Mouse (Mus musculus) lung, embryonic 16.5 days (tissue): ENCODE measurements at regions not wholly inside any gene's neighbourhood (a gene's known extent, or its start where the extent isn't known, plus 50 kb on each side); places are given as distances from the start of the nearest gene placed in this dataset.

Experiments used
- ATAC-seq: fragments of 200-750 bp; cut with Nextera tagmentation; 2 replicates; pipeline ENCODE4 v1.8.0; 2017; ENCODE audit warnings: low read depth, mild to moderate bottlenecking, moderate library complexity
- H3K27ac ChIP-seq: fragments of 300-500 bp; sonication (generic); 2 replicates; pipeline ENCODE4 v1.5.1; 2014; ENCODE audit warnings: mild to moderate bottlenecking, control low read depth, low read length
- H3K27me3 ChIP-seq: fragments of 300-500 bp; sonication (generic); 2 replicates; pipeline ENCODE4 v1.6.1; 2014; ENCODE audit warnings: low read depth, low read length, mixed read lengths; ENCODE audit not compliant: control insufficient read depth, insufficient read depth
- H3K36me3 ChIP-seq: fragments of 300-500 bp; sonication (generic); 2 replicates; pipeline ENCODE4 v1.6.1; 2014; ENCODE audit warnings: low read length; ENCODE audit not compliant: control insufficient read depth, insufficient read depth
- H3K4me1 ChIP-seq: fragments of 300-500 bp; sonication (generic); replicated peaks from 2 replicates; pipeline ENCODE4 v1.6.1; 2014; ENCODE audit warnings: low read length, mixed read lengths; ENCODE audit not compliant: control insufficient read depth, insufficient read depth
- H3K4me2 ChIP-seq: fragments of 300-500 bp; sonication (generic); 2 replicates; pipeline ENCODE4 v1.6.1; 2014; ENCODE audit warnings: low read depth, low read length, control low read depth
- H3K4me3 ChIP-seq: fragments of 300-500 bp; sonication (generic); 2 replicates; pipeline ENCODE4 v1.5.1; 2014; ENCODE audit warnings: mild to moderate bottlenecking, low read length, control low read depth
- H3K9ac ChIP-seq: fragments of 300-500 bp; sonication (generic); 2 replicates; pipeline ENCODE4 v1.6.1; 2014; ENCODE audit warnings: low read length, control low read depth
- H3K9me3 ChIP-seq: fragments of 300-500 bp; sonication (generic); 2 replicates; pipeline ENCODE4 v1.6.1; 2016; ENCODE audit warnings: low read length; ENCODE audit not compliant: control insufficient read depth
- WGBS: fragments of 180-500 bp; shearing (Covaris S2); extraction: QIAGEN DNeasy Blood & Tissue Kit; methylation state at CpG from one replicate; pipeline ENCODE4 v1.1.7; 2014; 5-methylcytosine and 5-hydroxymethylcytosine counted together

GRCm38 (mm10) chr12:35429473-35429872 lies 105.4 kb downstream of the Ahr start:
- no peaks in the 10 kb centered on the region for H3K9me3 ChIP-seq
- H3K4me1 ChIP-seq = no peaks in the 10 kb centered on the region
- H3K4me3 ChIP-seq = no peak overlapping the region
- 92% methylated on average over 1 of the region's 1 CpGs for WGBS
- H3K27me3 ChIP-seq = no peaks in the 10 kb centered on the region
- H3K9ac ChIP-seq = no peak overlapping the region
- no peak overlapping the region for H3K4me2 ChIP-seq
- ATAC-seq = no peak
- no peak overlapping the region for H3K27ac ChIP-seq
- H3K36me3 ChIP-seq = no peaks in the 10 kb centered on the region

- Histone ChIP-seq H3K4me3 (no peak overlapping the region), H3K4me2 (no peak overlapping the region), H3K4me1 (no peaks in the 10 kb centered on the region), H3K27ac (no peak overlapping the region), H3K27me3 (no peaks in the 10 kb centered on the region), H3K9me3 (no peaks in the 10 kb centered on the region), H3K9ac (no peak overlapping the region), H3K36me3 (no peaks in the 10 kb centered on the region)
- ATAC-seq = no peak
- WGBS = 85% methylated on average over 2 of the region's 2 CpGs
Measured at GRCm38 (mm10) chr12:35419206-35419605, 115.6 kb downstream of the Ahr start.

GRCm38 (mm10) chr12:35417943-35418342 lies 116.9 kb downstream of the Ahr start:
- Histone ChIP-seq H3K36me3 (no peaks in the 10 kb centered on the region), H3K27me3 (no peaks in the 10 kb centered on the region), H3K4me2 (no peak overlapping the region), H3K27ac (no peak overlapping the region), H3K4me3 (no peak overlapping the region), H3K9me3 (no peaks in the 10 kb centered on the region), H3K4me1 (no peaks in the 10 kb centered on the region), H3K9ac (no peak overlapping the region)
- WGBS = 60% methylated on average over 4 of the region's 4 CpGs
- no peak for ATAC-seq

- 46% methylated on average over 5 of the region's 5 CpGs for WGBS
- no peak for ATAC-seq
- no peaks in the 10 kb centered on the region for H3K36me3 ChIP-seq
- no peak overlapping the region for H3K27ac ChIP-seq
- H3K4me1 ChIP-seq = no peaks in the 10 kb centered on the region
- H3K9me3 ChIP-seq = no peaks in the 10 kb centered on the region
- no peaks in the 10 kb centered on the region for H3K27me3 ChIP-seq
- H3K4me3 ChIP-seq = no peak overlapping the region
- H3K4me2 ChIP-seq = no peak overlapping the region
- H3K9ac ChIP-seq = no peak overlapping the region
Measured at GRCm38 (mm10) chr12:35416583-35416982, 118.3 kb downstream of the Ahr start.

- no peak overlapping the region for H3K9ac ChIP-seq
- WGBS = 67% methylated on average over 3 of the region's 3 CpGs
- H3K9me3 ChIP-seq = no peaks in the 10 kb centered on the region
- no peak overlapping the region for H3K27ac ChIP-seq
- no peaks in the 10 kb centered on the region for H3K4me1 ChIP-seq
- H3K36me3 ChIP-seq = no peaks in the 10 kb centered on the region
- no peak for ATAC-seq
- H3K27me3 ChIP-seq = no peaks in the 10 kb centered on the region
- no peak overlapping the region for H3K4me3 ChIP-seq
- no peak overlapping the region for H3K4me2 ChIP-seq
Measured at GRCm38 (mm10) chr12:35412715-35413114, 122.1 kb downstream of the Ahr start.

- ATAC-seq = no peak
- Histone ChIP-seq H3K9me3 (no peaks in the 10 kb centered on the region), H3K27me3 (no peaks in the 10 kb centered on the region), H3K36me3 (no peaks in the 10 kb centered on the region), H3K9ac (no peak overlapping the region), H3K4me2 (no peak overlapping the region), H3K27ac (no peak overlapping the region), H3K4me1 (no peaks in the 10 kb centered on the region), H3K4me3 (no peak overlapping the region)
- 55% methylated on average over 3 of the region's 3 CpGs for WGBS
Measured at GRCm38 (mm10) chr12:35408461-35408860, 126.4 kb downstream of the Ahr start.

GRCm38 (mm10) chr12:35408044-35408443 lies 126.8 kb downstream of the Ahr start:
- Histone ChIP-seq H3K36me3 (no peaks in the 10 kb centered on the region), H3K9me3 (no peaks in the 10 kb centered on the region), H3K4me3 (no peak overlapping the region), H3K27me3 (no peaks in the 10 kb centered on the region), H3K27ac (no peak overlapping the region), H3K9ac (no peak overlapping the region), H3K4me2 (no peak overlapping the region), H3K4me1 (no peaks in the 10 kb centered on the region)
- no peak for ATAC-seq
- WGBS = 78% methylated on average over 3 of the region's 3 CpGs

- ATAC-seq = no peak
- Histone ChIP-seq H3K27ac (no peak overlapping the region), H3K36me3 (no peaks in the 10 kb centered on the region), H3K9me3 (no peaks in the 10 kb centered on the region), H3K4me2 (no peak overlapping the region), H3K9ac (no peak overlapping the region), H3K4me3 (no peak overlapping the region), H3K4me1 (no peaks in the 10 kb centered on the region), H3K27me3 (no peaks in the 10 kb centered on the region)
- WGBS = 48% methylated on average over 2 of the region's 2 CpGs
Measured at GRCm38 (mm10) chr12:35401853-35402252, 133.0 kb downstream of the Ahr start.

- Histone ChIP-seq H3K4me2 (no peak overlapping the region), H3K9ac (no peak overlapping the region), H3K36me3 (no peaks in the 10 kb centered on the region), H3K4me3 (no peak overlapping the region), H3K4me1 (no peaks in the 10 kb centered on the region), H3K27me3 (no peaks in the 10 kb centered on the region), H3K27ac (no peak overlapping the region), H3K9me3 (no peaks in the 10 kb centered on the region)
- WGBS = 83% methylated on average over 2 of the region's 2 CpGs
- ATAC-seq = no peak
Measured at GRCm38 (mm10) chr12:35401219-35401618, 133.6 kb downstream of the Ahr start.

GRCm38 (mm10) chr12:35395211-35395610 lies 139.6 kb downstream of the Ahr start:
- Histone ChIP-seq H3K4me2 (no peak overlapping the region), H3K27me3 (no peaks in the 10 kb centered on the region), H3K4me3 (no peak overlapping the region), H3K9me3 (no peaks in the 10 kb centered on the region), H3K9ac (no peak overlapping the region), H3K36me3 (no peaks in the 10 kb centered on the region), H3K4me1 (no peaks in the 10 kb centered on the region), H3K27ac (no peak overlapping the region)
- WGBS = 80% methylated on average over 1 of the region's 1 CpGs
- no peak for ATAC-seq
